Mouse (Mus musculus) olfactory bulb, adult 2 months (tissue): ENCODE results near the gene Parp14.

Experiments used
- CTCF ChIP-seq: fragments of 200-500 bp; IDR thresholded peaks from 2 replicates; pipeline ENCODE4 v1.5.1; 2012; ENCODE audit warnings: low read depth, mild to moderate bottlenecking, low read length, moderate library complexity; ENCODE audit not compliant: insufficient read depth
- POLR2A ChIP-seq: fragments of 200-500 bp; IDR thresholded peaks from 2 replicates; pipeline ENCODE4 v1.6.1; 2012; ENCODE audit warnings: mild to moderate bottlenecking, low read depth, low read length, moderate library complexity; ENCODE audit not compliant: insufficient read depth

GRCm38 (mm10) chr16:35856766-35857165 is 14.6 kb downstream of the Parp14 start:
- no peak for TF ChIP-seq CTCF
- no peak for TF ChIP-seq POLR2A
